Mouse (Mus musculus): ENCODE results near the gene Msh5.

DNA sequence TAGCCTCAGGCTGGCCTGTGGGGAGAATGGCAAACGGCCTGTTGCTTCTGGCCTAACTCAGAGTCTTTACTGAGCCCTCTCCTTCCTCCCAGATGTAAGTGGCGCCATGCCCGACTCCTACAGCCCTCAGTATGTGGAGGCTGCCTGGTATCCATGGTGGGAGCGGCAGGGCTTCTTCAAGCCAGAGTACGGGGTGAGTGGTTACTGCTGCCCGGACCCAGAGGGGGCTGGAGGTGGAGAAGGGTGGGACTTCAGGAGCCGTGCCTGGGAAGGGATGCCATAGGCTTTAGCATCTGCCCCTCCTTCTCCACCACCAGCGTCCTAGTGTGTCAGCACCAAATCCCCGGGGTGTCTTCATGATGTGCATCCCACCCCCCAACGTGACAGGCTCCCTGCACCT, 41.4 kb downstream of the Msh5 start:
- no peak for TF ChIP-seq EP300 (IDR thresholded peaks at IDR 0.05)
- TF ChIP-seq CTCF (IDR thresholded peaks at IDR 0.05) = no peak

Data from lung, postnatal 0 days (tissue).